Mouse (Mus musculus) G1E (cell line): Measurements from ENCODE around the gene Pih1d1. TPM values are rescaled to one million over a fixed set of nuclear protein-coding genes. Genes with fewer than 3 reads are reported as not detected.
"Not testable (repeated sequence)": the region's sequence is repeated elsewhere in the genome, so short reads cannot be mapped to it uniquely, and the experiment has no call there.

Experiments
- ATAC-seq: 2 replicates; pipeline ENCODE4 v1.8.0; 2016; ENCODE audit warnings: mild to moderate bottlenecking; ENCODE audit not compliant: insufficient number of reproducible peaks, poor library complexity, low FRiP score, severe bottlenecking; ENCODE audit errors: extremely low read depth
- DNase-seq: peaks from one replicate; pipeline ENCODE4 v3.0.0; 2012; ENCODE audit warnings: low spot score
- H3K27me3 ChIP-seq: 2 replicates; pipeline ENCODE4 v1.6.1; 2012; ENCODE audit warnings: mild to moderate bottlenecking, low read length, inconsistent platforms; ENCODE audit not compliant: insufficient read depth
- H3K36me3 ChIP-seq: replicated peaks from 2 replicates; pipeline ENCODE3; 2012; ENCODE audit warnings: mild to moderate bottlenecking, inconsistent platforms
- H3K4me1 ChIP-seq: 2 replicates; pipeline ENCODE4 v1.6.1; 2012; ENCODE audit warnings: low read depth, low read length, inconsistent platforms, mixed read lengths; ENCODE audit not compliant: insufficient read depth
- H3K4me3 ChIP-seq: 2 replicates; pipeline ENCODE4 v1.5.1; 2012; ENCODE audit warnings: low read depth, mild to moderate bottlenecking, inconsistent platforms, low read length, moderate library complexity, mixed read lengths
- H3K9me3 ChIP-seq: replicated peaks from 2 replicates; pipeline ENCODE4 v1.6.1; 2012; ENCODE audit warnings: inconsistent platforms
- CTCF ChIP-seq: IDR thresholded peaks from 2 replicates; pipeline ENCODE4 v1.5.1; 2012; ENCODE audit warnings: low read depth, low read length, inconsistent platforms, mixed read lengths
- GATA1 ChIP-seq: IDR thresholded peaks from 2 replicates; pipeline ENCODE4 v1.6.1; 2012; ENCODE audit warnings: borderline replicate concordance, low read length, inconsistent platforms, mixed read lengths
- GATA2 ChIP-seq: IDR thresholded peaks from 2 replicates; pipeline ENCODE4 v1.6.1; 2012; ENCODE audit warnings: low read depth, low read length, inconsistent platforms, borderline replicate concordance
- POLR2AphosphoS5 ChIP-seq: IDR thresholded peaks from 2 replicates; pipeline ENCODE4 v1.6.1; 2012; ENCODE audit warnings: low read depth, low read length, inconsistent platforms; ENCODE audit not compliant: insufficient replicate concordance
- TAL1 ChIP-seq: conservative IDR thresholded peaks from 2 replicates; pipeline ENCODE4 v1.6.1; 2012; ENCODE audit warnings: low read depth, low read length, inconsistent platforms, mixed read lengths
- polyA plus RNA-seq: library from polyadenylated mRNA; stranded (reverse); fragments of >175 nt; gene quantifications from 2 replicates; pipeline ENCODE4 v1.2.3, GENCODE M21; 2012
- total RNA-seq, 2 experiments: library from RNA; stranded (forward) in 1 of 2; stranded (reverse) in 1 of 2; fragments of 200-1000 nt in 1 of 2; fragments of >200 nt in 1 of 2; fragmentation: Nextera tagmentation in 1 of 2; gene quantifications; 2 replicates each; pipeline ENCODE4 v1.2.3; 2014 to 2017

Gene Pih1d1
- total and polyA plus RNA-seq, 3 experiments: 46.4 to 82.8 (median 60.9) TPM

DNA sequence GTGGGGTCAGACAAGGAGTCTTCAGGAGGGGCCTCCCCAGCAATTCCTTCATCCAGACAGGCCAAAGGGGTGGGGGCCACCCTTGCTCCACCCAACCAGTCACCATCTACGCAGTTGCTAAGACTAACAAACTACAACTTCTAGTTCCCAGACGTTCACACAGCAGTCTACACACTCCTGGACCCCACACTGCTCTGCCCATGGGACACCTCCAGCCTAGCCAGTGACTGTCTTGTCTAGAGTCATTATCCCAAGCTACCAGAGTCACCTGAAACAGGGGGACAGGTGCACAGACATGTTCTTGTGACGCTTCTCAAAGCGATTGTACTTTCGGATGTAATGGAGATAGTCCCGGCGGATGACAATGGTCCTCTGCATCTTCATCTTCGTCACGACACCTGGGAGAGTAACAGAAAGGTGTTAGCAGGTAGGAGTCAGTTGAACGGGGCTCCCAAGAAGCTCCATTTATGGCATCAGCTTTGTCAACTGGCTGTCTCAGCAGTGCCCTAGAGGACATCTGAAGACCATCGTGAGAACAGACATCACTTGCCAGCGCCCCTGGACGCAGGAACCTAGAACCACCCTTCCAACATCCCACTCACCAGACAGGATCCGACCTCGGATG lies 31.4 kb upstream of the Pih1d1 start:
- peaks cover 90% of the 10 kb centered on the region for H3K36me3 ChIP-seq
- no peak for TF ChIP-seq CTCF
- no peak for TF ChIP-seq TAL1
- TF ChIP-seq GATA1: no peak
- TF ChIP-seq GATA2: no peak
- TF ChIP-seq POLR2AphosphoS5: no peak
- no peak for ATAC-seq
- H3K27me3 ChIP-seq: no peaks in the 10 kb centered on the region
- no peak for DNase-seq
- H3K4me3 ChIP-seq: peak overlapping the region; percentile 92
- H3K9me3 ChIP-seq: no peaks in the 10 kb centered on the region
- H3K4me1 ChIP-seq: peaks cover 83% of the 10 kb centered on the region

DNA sequence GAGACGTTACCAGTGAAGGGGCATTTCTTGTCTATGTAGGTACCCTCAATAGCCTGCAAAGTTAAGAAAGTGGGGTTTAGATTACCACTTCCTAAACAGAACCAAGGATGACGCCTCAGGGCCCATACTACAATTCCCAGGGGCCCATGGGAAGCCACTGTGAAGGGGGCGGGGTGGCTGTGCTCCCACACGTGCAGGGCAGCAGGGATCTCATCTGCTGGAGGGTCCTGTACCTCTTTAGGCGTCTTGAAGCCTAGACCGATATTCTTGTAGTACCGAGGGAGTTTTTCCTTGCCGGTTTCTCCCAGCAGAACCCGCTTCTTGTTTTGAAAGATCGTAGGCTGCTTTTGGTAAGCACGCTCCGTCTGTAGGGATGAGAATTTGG lies 30.9 kb upstream of the Pih1d1 start:
- DNase-seq (peak; percentile 56), ATAC-seq (no peak)
- H3K9me3 ChIP-seq: no peaks in the 10 kb centered on the region
- TF ChIP-seq GATA1 (no peak), POLR2AphosphoS5 (no peak), GATA2 (no peak), CTCF (no peak), TAL1 (no peak)
- peaks cover 78% of the 10 kb centered on the region for H3K4me1 ChIP-seq
- H3K4me3 ChIP-seq: peak overlapping the region; percentile 92
- no peaks in the 10 kb centered on the region for H3K27me3 ChIP-seq
- peaks cover 88% of the 10 kb centered on the region for H3K36me3 ChIP-seq

DNA sequence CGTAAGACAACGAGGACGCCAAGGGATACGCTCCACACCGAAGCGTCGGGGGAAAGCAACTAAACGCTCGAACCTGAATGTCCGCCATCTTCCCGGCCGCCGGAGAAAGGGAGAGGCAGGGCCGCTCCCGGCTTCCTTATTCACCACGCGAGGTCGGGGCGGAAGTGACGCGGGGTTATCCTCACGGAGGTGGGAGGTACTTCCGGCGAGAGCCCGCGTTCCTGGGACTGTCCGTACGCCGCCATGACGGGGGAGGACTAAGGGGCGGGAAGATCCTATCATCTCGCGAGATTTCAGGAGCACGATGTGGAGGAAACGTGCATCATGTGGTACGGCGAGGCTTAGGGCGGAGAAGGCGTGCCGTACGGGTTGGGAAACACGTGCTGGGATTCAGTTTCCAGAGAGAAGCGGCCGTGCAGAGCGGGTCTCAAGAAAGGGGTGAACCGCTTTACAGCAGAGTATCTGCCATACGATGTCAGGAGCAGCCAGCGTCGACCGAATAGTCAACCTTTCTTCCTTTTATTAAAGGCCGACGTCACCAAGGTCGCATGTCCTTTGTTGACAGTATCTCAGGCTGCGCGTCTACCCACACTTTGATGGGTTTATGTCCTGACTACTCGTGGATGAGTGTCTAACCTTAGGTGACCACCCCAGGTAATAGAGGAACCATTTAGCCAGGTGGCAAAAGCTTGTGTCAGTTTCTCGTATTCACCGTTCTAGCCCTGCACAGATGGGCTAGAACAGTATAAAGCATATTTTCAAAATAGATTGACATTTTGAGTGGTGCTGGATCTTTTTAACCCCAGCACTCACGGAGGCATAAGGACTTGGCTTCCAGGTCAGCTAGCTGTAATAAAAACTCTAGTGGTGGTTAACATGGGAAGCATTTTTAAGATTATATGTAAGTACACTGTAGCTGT lies 29.6 kb upstream of the Pih1d1 start, which contains the start of gene Rps11:
Rps11 (minus strand) TSS at position 216 of the 920 bp plus-strand sequence.
- Histone ChIP-seq H3K4me3 (peak within 1 kb of the TSS; percentile 93), H3K4me1 (peaks cover 71% of the 10 kb centered on the region), H3K36me3 (peaks cover 78% of the 10 kb centered on the region), H3K9me3 (no peaks in the 10 kb centered on the region), H3K27me3 (no peaks in the 10 kb centered on the region)
- DNase-seq: peak; percentile 80
- ATAC-seq: peak; percentile 66
- TF ChIP-seq CTCF: no peak
- no peak for TF ChIP-seq GATA1
- TF ChIP-seq TAL1: no peak
- no peak for TF ChIP-seq GATA2
- peak; percentile 97 for TF ChIP-seq POLR2AphosphoS5

DNA sequence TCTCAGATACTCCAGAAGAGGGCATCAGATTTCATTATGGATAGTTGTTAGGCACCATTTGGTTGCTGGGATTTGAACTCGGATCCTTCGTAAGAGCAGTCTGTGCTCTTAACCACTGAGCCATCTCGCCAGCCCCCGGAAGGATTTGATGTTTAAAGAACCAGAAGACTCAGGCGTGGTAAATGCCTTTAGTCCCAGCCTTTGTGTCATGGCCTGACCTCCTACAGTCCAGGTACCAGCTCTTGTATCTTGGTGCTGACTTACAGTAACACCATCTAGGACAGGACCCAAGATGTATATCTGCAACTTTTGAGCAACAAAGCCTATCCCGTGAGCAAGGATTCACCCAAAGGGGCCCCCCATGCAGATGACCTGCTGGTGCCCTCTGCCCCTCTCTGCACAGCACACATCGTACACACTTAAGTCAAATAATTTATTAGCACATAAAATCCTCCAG lies 28.9 kb upstream of the Pih1d1 start:
- Histone ChIP-seq H3K27me3 (no peaks in the 10 kb centered on the region), H3K9me3 (no peaks in the 10 kb centered on the region), H3K4me3 (peak overlapping the region; percentile 93; the same call in 1 of the 2 replicates), H3K4me1 (peaks cover 71% of the 10 kb centered on the region), H3K36me3 (peaks cover 73% of the 10 kb centered on the region)
- ATAC-seq (no peak), DNase-seq (no peak)
- TF ChIP-seq GATA2 (no peak), GATA1 (no peak), POLR2AphosphoS5 (no peak), CTCF (no peak), TAL1 (no peak)

DNA sequence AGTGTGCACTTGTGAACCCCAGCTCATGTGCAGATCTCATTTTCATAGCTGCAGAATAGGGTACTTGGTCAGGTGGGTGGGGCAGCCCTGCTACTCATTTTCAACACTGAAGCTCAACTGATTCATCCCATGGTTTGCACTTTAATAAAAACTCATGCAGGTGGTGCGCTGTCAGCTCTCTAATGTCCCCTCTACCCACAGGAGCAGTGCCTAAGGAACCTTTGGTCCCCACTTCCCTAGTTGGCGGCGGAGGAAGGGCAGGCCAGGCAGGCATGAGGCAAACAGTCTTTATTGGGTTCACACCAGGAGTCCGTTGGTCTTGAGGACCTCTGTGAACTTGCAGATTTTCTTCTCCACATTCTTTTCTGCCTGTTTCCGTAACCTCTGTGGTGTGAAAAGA lies 28.5 kb upstream of the Pih1d1 start:
- Histone ChIP-seq H3K36me3 (peaks cover 71% of the 10 kb centered on the region), H3K4me1 (peaks cover 68% of the 10 kb centered on the region), H3K4me3 (peak overlapping the region; percentile 93)
- H3K9me3 ChIP-seq, DNase-seq, H3K27me3 ChIP-seq, ATAC-seq: not testable (repeated sequence)

DNA sequence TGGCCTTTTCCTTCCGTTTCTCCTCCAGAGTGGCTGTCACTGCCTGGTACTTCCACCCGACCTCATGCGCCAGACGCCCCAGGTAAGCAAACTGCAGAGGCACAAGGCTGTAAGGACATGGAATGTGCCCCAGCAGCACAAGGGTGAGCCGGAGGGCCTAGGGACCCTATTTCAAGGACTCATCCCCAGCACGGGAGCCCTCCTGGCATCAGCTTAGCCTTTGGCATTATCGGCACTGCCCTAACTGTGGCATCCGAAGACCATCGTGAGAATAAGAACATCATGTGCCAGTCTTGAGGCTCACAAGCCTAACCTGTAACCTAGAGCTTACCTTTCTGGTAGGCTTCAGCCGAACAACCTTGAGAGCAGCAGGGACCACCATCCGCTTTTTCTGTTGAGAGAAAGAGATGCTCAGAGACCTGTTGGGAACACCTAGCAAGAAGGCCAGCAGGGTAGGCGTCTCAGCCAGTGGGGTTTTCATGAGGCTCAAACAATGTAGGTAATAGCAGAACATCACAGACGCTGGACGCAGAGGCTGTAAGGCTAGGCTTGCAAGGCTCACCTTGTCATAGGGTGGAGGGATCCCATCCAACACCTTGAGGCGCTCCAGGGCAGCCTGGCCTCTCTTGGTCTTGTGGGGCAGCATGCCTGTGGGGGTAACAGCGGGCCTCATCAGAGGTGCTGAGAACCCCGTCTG lies 27.8 kb upstream of the Pih1d1 start:
- DNase-seq (no peak), ATAC-seq (no peak)
- H3K36me3 ChIP-seq: peaks cover 71% of the 10 kb centered on the region
- H3K4me3 ChIP-seq: peak overlapping the region; percentile 93
- TF ChIP-seq TAL1 (no peak), CTCF (no peak), GATA1 (no peak), POLR2AphosphoS5 (no peak), GATA2 (no peak)
- H3K27me3 ChIP-seq: no peaks in the 10 kb centered on the region
- H3K9me3 ChIP-seq: no peaks in the 10 kb centered on the region
- H3K4me1 ChIP-seq: peaks cover 68% of the 10 kb centered on the region
